Mouse (Mus musculus) small intestine, adult 2 months (tissue): ENCODE data around the gene Scaf4. TPM values are rescaled to one million over a fixed set of nuclear protein-coding genes. Genes with fewer than 3 reads are reported as not detected.

ENCODE experiments used
- H3K27ac ChIP-seq: fragments of 200-500 bp; 2 replicates; pipeline ENCODE4 v1.5.1; 2012; ENCODE audit warnings: low read depth, low read length, control low read depth, inconsistent platforms; ENCODE audit not compliant: insufficient read depth
- H3K27me3 ChIP-seq: fragments of 200-500 bp; 2 replicates; pipeline ENCODE4 v1.6.1; 2012; ENCODE audit warnings: mild to moderate bottlenecking, moderate library complexity, low read length, inconsistent platforms; ENCODE audit not compliant: control insufficient read depth, insufficient read depth
- H3K36me3 ChIP-seq: fragments of 200-500 bp; 2 replicates; pipeline ENCODE4 v1.6.1; 2012; ENCODE audit warnings: mild to moderate bottlenecking, low read length, control low read depth, inconsistent platforms; ENCODE audit not compliant: control insufficient read depth, insufficient read depth
- H3K4me1 ChIP-seq: fragments of 200-500 bp; 2 replicates; pipeline ENCODE4 v1.6.1; 2012; ENCODE audit warnings: low read length, inconsistent platforms, mixed read lengths; ENCODE audit not compliant: control insufficient read depth, insufficient read depth, insufficient read length
- H3K4me3 ChIP-seq: fragments of 200-500 bp; 2 replicates; pipeline ENCODE4 v1.5.1; 2012; ENCODE audit warnings: low read depth, mild to moderate bottlenecking, control low read depth, inconsistent platforms, low read length, moderate library complexity
- CTCF ChIP-seq: fragments of 200-500 bp; IDR thresholded peaks from 2 replicates; pipeline ENCODE4 v1.5.1; 2012; ENCODE audit warnings: low read depth, mild to moderate bottlenecking, control low read depth, inconsistent platforms, low read length, moderate library complexity, mixed read lengths; ENCODE audit not compliant: insufficient replicate concordance, insufficient read length; ENCODE audit errors: extremely low read depth
- POLR2A ChIP-seq: fragments of 200-500 bp; IDR thresholded peaks from 2 replicates; pipeline ENCODE4 v1.6.1; 2012; ENCODE audit warnings: low read depth, mild to moderate bottlenecking, control low read depth, inconsistent platforms, low read length, moderate library complexity
- WGBS: fragments of 180-500 bp; shearing (Covaris S2); methylation state at CpG from one replicate; pipeline ENCODE4 v1.1.7; 2018; 5-methylcytosine and 5-hydroxymethylcytosine counted together
- polyA plus RNA-seq: library from polyadenylated mRNA; depleted of rRNA; stranded (reverse); fragments of >200 nt; gene quantifications from 2 replicates; pipeline ENCODE4 v1.2.3, GENCODE M21; 2012; rRNA removed

The Scaf4 gene
- polyA plus RNA-seq, 1 experiment: 43.4 TPM

- H3K4me1 ChIP-seq: peaks cover 19% of the 10 kb centered on the region
- H3K36me3 ChIP-seq: no peaks in the 10 kb centered on the region
- 0 out of 2 replicates have a peak overlapping the region, but pooled peaks have one; percentile 66 for H3K27ac ChIP-seq
- TF ChIP-seq CTCF: no peak
- no peak for TF ChIP-seq POLR2A
- WGBS: 34% methylated on average over 8 of the region's 8 CpGs
- H3K4me3 ChIP-seq: no peak overlapping the region
- no peaks in the 10 kb centered on the region for H3K27me3 ChIP-seq
Measured at GRCm38 (mm10) chr16:90181673-90182072, 102.6 kb downstream of the Scaf4 start.

- peaks cover 19% of the 10 kb centered on the region for H3K4me1 ChIP-seq
- peak overlapping the region; percentile 66 for H3K27ac ChIP-seq
- no peak for TF ChIP-seq POLR2A
- no peak for TF ChIP-seq CTCF
- H3K36me3 ChIP-seq: no peaks in the 10 kb centered on the region
- no peaks in the 10 kb centered on the region for H3K27me3 ChIP-seq
- H3K4me3 ChIP-seq: no peak overlapping the region
- 45% methylated on average over 6 of the region's 6 CpGs for WGBS
Measured at GRCm38 (mm10) chr16:90180975-90181374, 103.3 kb downstream of the Scaf4 start.

GRCm38 (mm10) chr16:90179892-90180291 is 104.4 kb downstream of the Scaf4 start:
- peaks cover 19% of the 10 kb centered on the region for H3K4me1 ChIP-seq
- no peak overlapping the region for H3K27ac ChIP-seq
- no peaks in the 10 kb centered on the region for H3K27me3 ChIP-seq
- 92% methylated on average over 5 of the region's 5 CpGs for WGBS
- no peaks in the 10 kb centered on the region for H3K36me3 ChIP-seq
- no peak overlapping the region for H3K4me3 ChIP-seq
- TF ChIP-seq POLR2A (no peak), CTCF (no peak)

GRCm38 (mm10) chr16:90178404-90178803 is 105.9 kb downstream of the Scaf4 start:
- H3K27ac ChIP-seq: no peak overlapping the region
- TF ChIP-seq CTCF (no peak), POLR2A (no peak)
- no peak overlapping the region for H3K4me3 ChIP-seq
- H3K4me1 ChIP-seq: peaks cover 14% of the 10 kb centered on the region; the same call in 1 of the 2 replicates
- H3K36me3 ChIP-seq: no peaks in the 10 kb centered on the region
- no peaks in the 10 kb centered on the region for H3K27me3 ChIP-seq
- WGBS: 90% methylated on average over 3 of the region's 3 CpGs

- H3K4me3 ChIP-seq: no peak overlapping the region
- peaks cover 11% of the 10 kb centered on the region; the same call in 1 of the 2 replicates for H3K4me1 ChIP-seq
- no peaks in the 10 kb centered on the region for H3K36me3 ChIP-seq
- no peak for TF ChIP-seq CTCF
- no peak for TF ChIP-seq POLR2A
- H3K27ac ChIP-seq: no peak overlapping the region
- no peaks in the 10 kb centered on the region for H3K27me3 ChIP-seq
- WGBS: 20% methylated on average over 8 of the region's 8 CpGs
Measured at GRCm38 (mm10) chr16:90177425-90177824, 106.9 kb downstream of the Scaf4 start.

- Histone ChIP-seq H3K36me3 (no peaks in the 10 kb centered on the region), H3K4me3 (no peak overlapping the region), H3K27ac (no peak overlapping the region), H3K27me3 (no peaks in the 10 kb centered on the region), H3K4me1 (peaks cover 8% of the 10 kb centered on the region; the same call in 1 of the 2 replicates)
- 74% methylated on average over 10 of the region's 10 CpGs for WGBS
- no peak for TF ChIP-seq POLR2A
- TF ChIP-seq CTCF: no peak
Measured at GRCm38 (mm10) chr16:90176472-90176871, 107.8 kb downstream of the Scaf4 start.

Other genes starting within 250 kb of the Scaf4 start
- gene Tiam1, start 140.7 kb downstream of the Scaf4 start, polyA plus RNA-seq: 1.3 and 1.8 TPM in 2 replicates
- 247 and 406 TPM in 2 replicates for gene Sod1, start 63.7 kb downstream of the Scaf4 start, polyA plus RNA-seq
- 0.51 and 1.4 TPM in 2 replicates for gene Hunk, start 101.5 kb upstream of the Scaf4 start, polyA plus RNA-seq